7 mouse cellular contexts compared by ENCODE assay signal in genomic region chr3:142700442-142701322, GRCm38 (mm10). TPM values are rescaled to one million over a fixed set of nuclear protein-coding genes. Genes with fewer than 3 reads are reported as not detected.
DNase-seq lines count a peak whose midpoint lies in the region; ATAC-seq lines count a peak whose summit lies in the region.

TSS of gene Kyat3 (plus strand) at chr3:142701051.

- peak within 1 kb of the TSS; percentile 66 for H3K9ac ChIP-seq in intestine, embryonic 16.5 days (ENCODE audit: low read depth, low read length)
- H3K9ac ChIP-seq in midbrain, embryonic 11.5 days (ENCODE audit: low read length), result peak within 1 kb of the TSS; percentile 63

- intact Hi-C loops in left cerebral cortex, postnatal 36 days (cut with DNase I), result loop anchor here (5.0 kb wide), 1 partner anchor 208 kb away; the partner anchor contains the start of gene Gbp5

- H3K27me3 ChIP-seq in intestine, embryonic 16.5 days (replicated peaks; ENCODE audit: control insufficient read depth, insufficient read depth, low read length), result no peaks in the 10 kb centered on the region
- no peaks in the 10 kb centered on the region; the same call in 1 of the 2 replicates for H3K27me3 ChIP-seq in midbrain, embryonic 11.5 days (ENCODE audit: control insufficient read depth, insufficient read depth, low read length)

- no peaks in the 10 kb centered on the region for H3K36me3 ChIP-seq in intestine, embryonic 16.5 days (ENCODE audit: control insufficient read depth, insufficient read depth, low read length)
- no peaks in the 10 kb centered on the region for H3K36me3 ChIP-seq in midbrain, embryonic 11.5 days (ENCODE audit: control insufficient read depth, insufficient read depth, low read length)

- under 1% methylated on average over 48 of the region's 48 CpGs for WGBS in intestine, embryonic 16.5 days
- WGBS in midbrain, embryonic 11.5 days, result under 1% methylated on average over 48 of the region's 48 CpGs

- peak; percentile 100 for ATAC-seq in intestine, embryonic 16.5 days
- peak; percentile 100 for ATAC-seq in midbrain, embryonic 11.5 days (ENCODE audit: low FRiP score)

- H3K4me3 ChIP-seq in intestine, embryonic 16.5 days (ENCODE audit: low read length), result peak within 1 kb of the TSS; percentile 57
- H3K4me3 ChIP-seq in midbrain, embryonic 11.5 days (ENCODE audit: low read depth, low read length), result peak within 1 kb of the TSS; percentile 47

- H3K4me1 ChIP-seq in intestine, embryonic 16.5 days (ENCODE audit: control insufficient read depth, insufficient read depth, low read length), result peaks cover 12% of the 10 kb centered on the region
- no peaks in the 10 kb centered on the region; the same call in 1 of the 2 replicates for H3K4me1 ChIP-seq in midbrain, embryonic 11.5 days (ENCODE audit: control insufficient read depth, insufficient read depth, low read length)

- H3K4me2 ChIP-seq in intestine, embryonic 16.5 days (ENCODE audit: low read depth, low read length), result peak within 1 kb of the TSS; percentile 87
- peak within 1 kb of the TSS; percentile 51 for H3K4me2 ChIP-seq in midbrain, embryonic 11.5 days

- H3K27ac ChIP-seq in intestine, embryonic 16.5 days (ENCODE audit: low read length), result peak within 1 kb of the TSS; percentile 83
- no peak within 1 kb of the TSS for H3K27ac ChIP-seq in midbrain, embryonic 11.5 days (ENCODE audit: low read depth, low read length)

- 0 out of 2 replicates have a peak, but pooled peaks cover 4% of the 10 kb centered on the region for H3K9me3 ChIP-seq in intestine, embryonic 16.5 days (ENCODE audit: control insufficient read depth, low read length)
- H3K9me3 ChIP-seq in midbrain, embryonic 11.5 days (ENCODE audit: control insufficient read depth, low read length), result no peaks in the 10 kb centered on the region

- peak; percentile 98 for DNase-seq in adrenal gland, adult 2 months
- peak; percentile 92 for DNase-seq in embryo, embryonic 9.5 days (ENCODE audit: extremely low spot score)
- peak; percentile 65 to 86 for DNase-seq in gastrocnemius, postnatal 4 days (ENCODE audit: low spot score in 2 of 2)
- peak; percentile 90 for DNase-seq in left cerebral cortex, postnatal 36 days (ENCODE audit: low spot score in 2 of 2)
- peak; percentile 97 for DNase-seq in midbrain, embryonic 11.5 days (ENCODE audit: low spot score, missing footprints)
- peak; percentile 92 for DNase-seq in skeletal muscle tissue, adult 2 months (ENCODE audit: low read depth, low spot score)

RNA-seq across cellular contexts. Expression of gene Kyat3, which starts in this region (rescaled TPM):
- total RNA-seq in adrenal gland, adult 2 months (2021), result 10 to 100 TPM; 30.7 to 36.2 TPM
- 1.5 and 2.5 TPM in 2 replicates for polyA plus RNA-seq in adrenal gland, adult 2 months (2012; rRNA removed)
- 1 to 10 TPM; 4.6 to 5.1 TPM for total RNA-seq in gastrocnemius, postnatal 4 days (2021)
- polyA plus RNA-seq in intestine, embryonic 16.5 days (2015; fragmentation: Nextera tagmentation; extraction: Ambion mirVana), result 16.6 and 17.8 TPM in 2 replicates
- 1 to 10 TPM; 4.0 to 6.8 TPM for total RNA-seq in left cerebral cortex, postnatal 36 days (2021)
- polyA plus RNA-seq in midbrain, embryonic 11.5 days (2014; fragmentation: Nextera tagmentation; extraction: Ambion mirVana), result 8.6 and 9.9 TPM in 2 replicates

Comparison
In these comparisons a context has a peak if more than half of its experiments do, and no peak if none do; other contexts are left out.
1. RNA of gene Kyat3 (total RNA-seq): 30.7 to 36.2 TPM in adrenal gland, adult 2 months; 4.0 to 6.8 TPM in left cerebral cortex, postnatal 36 days and 4.6 to 5.1 TPM in gastrocnemius, postnatal 4 days; every median in the first group is over 4 times any median in the second.
2. Peak in every context shown above with its lines, with median percentiles within 50 percentile points of each other: DNase-seq.